Mouse (Mus musculus) heart, adult 8-10 months (tissue): ENCODE measurements around the gene Calcoco1. TPM values are rescaled to one million over a fixed set of nuclear protein-coding genes. Genes with fewer than 3 reads are reported as not detected.

Source experiments
- DNase-seq: peaks from one replicate; pipeline ENCODE4 v3.0.0; 2022; ENCODE audit warnings: low spot score
- total RNA-seq, 4 experiments: library from RNA; stranded (reverse); gene quantifications; 2 replicates each; pipeline ENCODE4 v1.2.4; 2022

Calcoco1 gene
- total RNA-seq = 100 to 1,000 TPM; 117 to 143 (median 127) TPM

- DNase-seq = peak; percentile 97
Measured at GRCm38 (mm10) chr15:102721980-102722475, at the start of gene Calcoco1. Gene Calcoco1, minus strand, starts transcription at chr15:102722178.

GRCm38 (mm10) chr15:102770866-102771265 is 48.9 kb upstream of the Calcoco1 start:
- no peak for DNase-seq

GRCm38 (mm10) chr15:102765207-102765606 is 43.2 kb upstream of the Calcoco1 start:
- DNase-seq = no peak

GRCm38 (mm10) chr15:102761745-102762378 is 39.9 kb upstream of the Calcoco1 start:
- DNase-seq = no peak

GRCm38 (mm10) chr15:102757686-102758085 is 35.7 kb upstream of the Calcoco1 start:
- DNase-seq = no peak

- DNase-seq = no peak
Measured at GRCm38 (mm10) chr15:102755053-102755452, 33.1 kb upstream of the Calcoco1 start.

GRCm38 (mm10) chr15:102754361-102754760 is 32.4 kb upstream of the Calcoco1 start:
- DNase-seq = no peak

- DNase-seq = peak; percentile 14
Measured at GRCm38 (mm10) chr15:102753170-102753569, 31.2 kb upstream of the Calcoco1 start.

- DNase-seq = no peak
Measured at GRCm38 (mm10) chr15:102752164-102752563, 30.2 kb upstream of the Calcoco1 start.

GRCm38 (mm10) chr15:102750241-102750640 is 28.3 kb upstream of the Calcoco1 start:
- peak; percentile 29 for DNase-seq

- DNase-seq = no peak
Measured at GRCm38 (mm10) chr15:102749103-102749502, 27.1 kb upstream of the Calcoco1 start.

GRCm38 (mm10) chr15:102747853-102748252 is 25.9 kb upstream of the Calcoco1 start:
- no peak for DNase-seq

- no peak for DNase-seq
Measured at GRCm38 (mm10) chr15:102747286-102747640, 25.3 kb upstream of the Calcoco1 start.

- DNase-seq = no peak
Measured at GRCm38 (mm10) chr15:102746488-102747285, 24.7 kb upstream of the Calcoco1 start.

- DNase-seq = no peak
Measured at GRCm38 (mm10) chr15:102746126-102746487, 24.1 kb upstream of the Calcoco1 start.

- DNase-seq = no peak
Measured at GRCm38 (mm10) chr15:102745387-102745786, 23.4 kb upstream of the Calcoco1 start.

GRCm38 (mm10) chr15:102744831-102745230 is 22.9 kb upstream of the Calcoco1 start:
- DNase-seq = no peak

- no peak for DNase-seq
Measured at GRCm38 (mm10) chr15:102744416-102744815, 22.4 kb upstream of the Calcoco1 start.

GRCm38 (mm10) chr15:102743996-102744395 is 22.0 kb upstream of the Calcoco1 start:
- DNase-seq = no peak

- DNase-seq = no peak
Measured at GRCm38 (mm10) chr15:102743196-102743595, 21.2 kb upstream of the Calcoco1 start.

GRCm38 (mm10) chr15:102742589-102742988 is 20.6 kb upstream of the Calcoco1 start:
- DNase-seq = peak; percentile 90

GRCm38 (mm10) chr15:102739520-102740297 is 17.7 kb upstream of the Calcoco1 start:
- DNase-seq = no peak
